17 mouse cellular contexts compared by ENCODE assay signal in the genomic region with DNA sequence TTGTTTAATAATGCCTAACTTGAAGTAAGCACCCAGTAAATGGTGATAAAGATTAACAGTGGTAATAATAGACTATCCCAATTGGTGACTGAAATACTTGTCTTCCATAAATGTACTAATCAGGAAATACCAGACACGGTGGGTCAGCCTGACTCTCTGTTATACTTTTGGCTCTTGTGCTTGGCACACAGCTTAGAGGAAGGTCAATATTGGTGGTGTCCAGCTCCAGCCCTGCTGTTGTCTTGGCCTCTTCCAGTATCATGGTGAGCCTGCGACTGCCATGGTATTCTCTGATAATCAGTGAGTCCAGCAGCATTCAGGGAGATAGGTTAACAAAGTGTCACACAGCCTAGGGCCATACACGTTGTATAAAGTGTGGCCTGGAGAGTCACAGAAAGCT. TPM values are rescaled to one million over a fixed set of nuclear protein-coding genes. Genes with fewer than 3 reads are reported as not detected.
DNase-seq lines count a peak whose midpoint lies in the region; ATAC-seq lines count a peak whose summit lies in the region.
"Had no signal": no experiment of that assay in that cellular context is flagged by ENCODE, and none has a peak within 500 bp of the region (broad histone marks: within the 10 kb centered on the region; RNA-seq: fewer than 3 reads in every experiment).

No protein-coding gene starts in this region.

- ATAC-seq in cerebellum, adult (ENCODE audit: insufficient number of reproducible peaks, low FRiP score, low TSS enrichment), result peak; percentile 72
- ATAC-seq: CD4-positive, CD25-positive, alpha-beta regulatory T cell, adult 4 months; forebrain, embryonic 14.5 days; hindbrain, postnatal 0 days had no signal

- DNase-seq in cerebellum, postnatal 4 days (ENCODE audit: low spot score in 2 of 2), result no peak
- DNase-seq in cerebellum, adult 18-20 months, result peak; percentile 51 to 70
- DNase-seq in cerebellum, adult 9-11 months, result peak; percentile 68
- DNase-seq in cerebellum, postnatal 36 days, result peak; percentile 43 to 56
- DNase-seq in kidney, adult 9 months, result no peak
- DNase-seq in heart, adult 18-20 months, result no peak
- no peak for DNase-seq in yolk sac, embryonic 10.5 days (ENCODE audit: low spot score)
- DNase-seq: adrenal gland, postnatal 14 days; B cell, adult 2 months; gastrocnemius, adult 2 months; gastrocnemius, postnatal 25 days; heart, postnatal 14 days; kidney, adult 11 months had no signal

RNA-seq across cellular contexts. Expression of gene Leprot, which starts 43.9 kb away (rescaled TPM):
- total RNA-seq in heart, adult 18-20 months (2021), result 10 to 100 TPM; 22.3 to 27.5 TPM

Comparison
In these comparisons a context has a peak if more than half of its experiments do, and no peak if none do; other contexts are left out.
1. DNase-seq: peak in cerebellum, adult 18-20 months (2 of 2), cerebellum, adult 9-11 months (single experiment) and cerebellum, postnatal 36 days (2 of 2); none in cerebellum, postnatal 4 days (0 of 2), kidney, adult 9 months (single experiment), heart, adult 18-20 months (0 of 2) and yolk sac, embryonic 10.5 days (single experiment).